Mouse (Mus musculus): Measurements from ENCODE around the gene Gm27021.

DNA sequence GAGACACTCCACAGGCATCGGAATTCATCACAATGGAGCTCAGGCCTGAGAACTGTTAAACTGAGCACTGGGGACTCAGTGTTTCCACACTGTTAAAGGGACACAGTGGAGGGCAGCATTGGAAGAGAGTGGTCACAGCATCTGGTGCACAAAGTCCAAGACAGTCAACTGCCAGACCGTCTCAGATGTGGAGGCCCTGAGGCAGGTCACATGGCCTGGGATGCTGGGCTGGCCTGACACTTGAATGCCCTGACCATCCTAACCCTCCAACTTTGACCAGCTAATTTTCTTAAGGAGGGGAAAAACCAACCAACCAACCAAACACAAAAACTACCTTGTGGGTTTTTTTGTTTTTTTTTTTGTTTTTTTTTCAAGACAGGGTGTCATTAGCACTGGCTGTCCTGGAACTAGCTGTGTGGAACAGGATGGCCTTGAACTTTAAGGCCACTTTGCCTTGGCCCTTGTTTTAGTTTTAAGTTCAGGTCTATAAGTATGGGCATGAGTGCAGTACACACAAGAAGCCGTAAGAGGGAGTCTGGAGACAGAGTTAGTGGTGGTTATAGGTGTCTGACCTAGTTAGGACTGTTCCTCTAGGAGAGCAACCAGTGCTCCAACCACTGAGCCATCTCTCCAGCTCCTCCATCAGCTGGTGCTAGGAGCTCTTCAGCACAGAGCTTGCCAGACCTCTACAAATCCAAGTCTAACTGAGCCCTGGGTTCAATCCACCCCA, 2.0 kb downstream of the Gm27021 start:
- TF ChIP-seq GATA1 (IDR thresholded peaks at IDR 0.05; ENCODE audit: borderline replicate concordance, low read length) (no peak), FLI1 (IDR thresholded peaks at IDR 0.05; ENCODE audit: low read length) (no peak)
